Mouse (Mus musculus) CD8-positive naive resting alpha-beta T cell, adult 2 months (primary cell): ENCODE measurements around the gene Iqce.

ENCODE experiments used
- DNase-seq, 2 experiments: peaks; one replicate each; pipeline ENCODE4 v3.0.0; 2022; ENCODE audit warnings: low read depth in 2 of 2, low spot score in 2 of 2

Gene Iqce

GRCm38 (mm10) chr5:140617714-140618113 lies 84.5 kb downstream of the Iqce start:
- DNase-seq: peak; percentile 72 to 76

DNA sequence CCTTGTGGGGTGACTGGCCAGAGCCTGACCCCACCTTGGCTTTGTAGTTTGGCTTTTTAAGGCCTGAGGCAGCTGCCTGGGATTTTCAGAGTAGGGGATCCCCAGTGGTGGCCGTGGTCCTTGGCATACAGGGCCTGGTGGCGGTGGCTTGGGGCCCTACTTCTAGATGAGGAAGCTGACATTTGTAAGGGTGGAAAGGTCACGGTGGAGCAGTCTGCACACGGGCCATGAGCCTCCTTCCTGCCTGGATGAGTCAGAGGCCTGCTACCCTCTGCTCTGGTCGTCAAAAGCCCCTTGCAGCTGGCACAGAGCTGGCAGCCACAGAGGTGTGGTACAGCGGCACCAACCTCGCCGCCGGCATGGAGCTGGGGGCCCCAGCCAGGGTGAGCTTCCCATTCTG lies 85.5 kb downstream of the Iqce start:
- peak; percentile 64 to 67 for DNase-seq

- no peak for DNase-seq
These were observed 86.1 kb downstream of the Iqce start for GRCm38 (mm10) chr5:140616110-140616503.

GRCm38 (mm10) chr5:140615321-140616109 lies 86.7 kb downstream of the Iqce start:
- DNase-seq: no peak

DNA sequence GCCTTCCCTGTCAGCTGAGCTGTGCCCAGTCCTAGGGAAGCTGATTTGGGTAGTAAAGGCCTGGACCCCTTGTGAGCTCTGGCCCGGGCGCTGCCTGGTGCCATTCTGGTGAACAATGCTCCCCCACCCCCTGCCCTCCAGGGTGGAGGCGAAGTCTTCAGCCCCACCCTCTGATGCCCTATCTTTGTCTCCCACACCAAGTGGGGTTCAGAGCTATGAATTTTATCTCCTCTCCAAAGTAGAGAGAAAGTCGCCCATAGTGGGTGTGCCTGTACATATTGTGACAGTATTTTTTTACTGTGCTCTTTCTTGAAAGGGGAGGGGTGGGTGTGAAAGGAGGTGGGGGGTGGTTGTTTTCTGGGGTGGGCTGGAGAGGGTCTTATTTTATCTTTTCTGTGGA lies 87.3 kb downstream of the Iqce start:
- DNase-seq: no peak

GRCm38 (mm10) chr5:140614141-140614540 lies 88.0 kb downstream of the Iqce start:
- no peak for DNase-seq

- no peak for DNase-seq
These were observed 90.0 kb downstream of the Iqce start for GRCm38 (mm10) chr5:140612191-140612590.
